Mouse (Mus musculus): ENCODE data around the gene Lypd6b.

Lypd6b gene

DNA sequence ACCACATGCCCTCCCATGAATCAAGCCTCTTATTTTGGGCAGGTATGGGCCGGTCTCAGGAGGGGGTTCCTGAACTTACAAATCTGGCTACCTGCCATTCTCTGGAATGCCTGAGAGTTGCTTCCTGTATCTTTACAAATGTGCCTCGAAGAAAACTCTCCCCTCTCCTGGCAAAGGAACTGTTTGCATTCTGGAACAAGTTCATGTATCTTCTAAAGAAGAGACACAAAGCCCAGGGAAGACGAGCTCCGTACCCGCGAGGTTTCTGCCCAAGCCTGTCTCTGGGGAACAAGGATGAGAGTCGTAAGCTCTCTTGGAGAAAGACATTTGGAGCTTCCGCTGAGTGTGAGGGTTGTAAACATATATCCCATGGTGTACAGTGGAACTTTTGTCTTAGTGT is 150.8 kb downstream of the Lypd6b start:
- DNase-seq (ENCODE audit: low spot score in 2 of 2), result no peak

- no peak for DNase-seq (ENCODE audit: low spot score in 2 of 2)
Measured at GRCm38 (mm10) chr2:49940372-49940771, 152.9 kb downstream of the Lypd6b start.

- no peak for DNase-seq (ENCODE audit: low spot score in 2 of 2)
Measured at GRCm38 (mm10) chr2:49942100-49942499, 154.6 kb downstream of the Lypd6b start.

DNA sequence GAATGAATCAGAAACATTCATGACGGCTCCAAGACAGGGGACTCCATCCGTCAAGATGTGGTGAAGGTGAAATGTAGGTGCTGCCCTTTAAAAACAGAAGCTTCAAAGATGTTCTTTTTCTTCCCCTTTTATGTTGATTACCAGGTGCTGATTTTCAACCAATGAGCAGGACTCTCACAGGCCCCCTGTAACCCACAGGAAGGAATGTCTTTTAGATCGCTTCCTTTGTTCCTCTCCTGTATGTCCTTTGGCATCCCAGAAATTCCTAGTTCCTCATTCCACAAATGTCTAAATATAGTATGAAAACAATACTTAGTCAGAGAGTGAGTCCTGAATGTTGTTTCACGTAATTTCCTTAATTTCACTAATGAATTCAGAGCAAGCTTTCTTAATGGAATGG is 164.2 kb downstream of the Lypd6b start:
- no peak for DNase-seq (ENCODE audit: low spot score in 2 of 2)

DNA sequence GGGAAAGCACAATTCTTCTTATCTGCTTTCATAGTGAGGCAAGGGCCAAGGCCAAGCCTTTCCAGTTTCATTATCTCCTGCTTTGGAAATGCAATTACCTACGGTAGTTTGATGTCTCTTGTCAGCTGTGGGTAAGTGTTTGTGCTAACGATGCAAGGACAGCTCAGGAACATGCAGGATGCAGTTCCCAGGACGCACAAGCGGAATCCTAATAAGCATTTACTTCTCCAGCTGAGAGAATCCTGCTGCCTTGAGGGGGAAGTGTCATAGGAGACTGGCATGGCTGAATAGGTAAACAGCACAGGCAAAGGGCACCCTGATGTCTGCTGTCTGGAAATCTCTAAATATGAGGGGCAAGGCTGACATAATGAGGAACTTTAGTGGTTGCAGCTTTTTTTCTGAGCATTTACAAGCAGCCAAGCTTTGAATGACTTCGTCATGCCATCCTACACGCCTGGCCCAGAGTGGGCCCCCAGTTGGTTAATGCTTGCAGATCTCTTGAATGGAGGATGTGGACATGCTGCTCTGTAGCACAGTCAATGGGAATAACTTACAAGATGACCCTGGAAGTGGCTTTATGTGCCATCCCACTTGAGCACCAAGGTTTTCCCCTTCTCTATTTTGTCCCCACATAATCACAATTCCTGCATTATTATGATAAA is 165.3 kb downstream of the Lypd6b start:
- no peak for DNase-seq (ENCODE audit: low spot score in 2 of 2)

DNA sequence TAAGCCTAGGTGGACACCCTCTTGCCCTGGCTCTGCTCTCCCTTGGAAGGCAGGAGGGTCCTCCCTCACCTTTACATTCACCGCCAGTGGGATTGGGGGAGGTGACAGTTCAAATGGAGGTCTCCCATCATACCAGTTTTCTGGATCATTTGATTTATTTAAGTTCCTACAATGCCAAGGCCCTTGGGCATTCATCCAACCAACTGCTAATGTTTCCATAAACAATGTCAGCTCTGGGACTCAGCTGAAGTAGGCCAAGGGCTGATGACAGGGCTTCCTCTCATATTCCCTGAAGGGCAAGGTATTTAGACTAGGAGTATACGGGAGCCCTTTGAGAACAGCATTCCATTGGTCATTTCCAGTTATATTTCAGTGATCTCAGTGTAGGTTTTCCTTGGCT is 170.0 kb downstream of the Lypd6b start:
- no peak for DNase-seq (ENCODE audit: low spot score in 2 of 2)

DNA sequence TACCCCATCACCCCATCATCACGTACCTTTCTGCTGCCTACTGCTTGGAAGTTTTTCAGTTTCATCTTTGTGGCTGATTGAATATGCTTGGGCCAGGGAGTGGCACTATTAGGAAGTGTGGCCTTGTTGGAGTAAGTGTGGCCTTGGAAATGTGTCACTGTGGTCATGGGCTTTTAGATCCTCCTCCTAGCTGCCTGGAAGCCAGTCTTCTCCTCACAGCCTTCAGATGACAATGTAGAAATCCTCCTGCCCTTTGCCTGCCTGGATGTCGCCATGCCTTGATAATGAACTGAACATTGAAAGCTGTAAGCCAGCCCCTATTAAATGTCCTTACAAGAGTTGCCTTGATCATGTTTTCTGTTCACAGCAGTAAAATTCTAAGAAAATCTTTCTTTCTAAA is 174.5 kb downstream of the Lypd6b start:
- DNase-seq (ENCODE audit: low spot score in 2 of 2), result no peak

DNA sequence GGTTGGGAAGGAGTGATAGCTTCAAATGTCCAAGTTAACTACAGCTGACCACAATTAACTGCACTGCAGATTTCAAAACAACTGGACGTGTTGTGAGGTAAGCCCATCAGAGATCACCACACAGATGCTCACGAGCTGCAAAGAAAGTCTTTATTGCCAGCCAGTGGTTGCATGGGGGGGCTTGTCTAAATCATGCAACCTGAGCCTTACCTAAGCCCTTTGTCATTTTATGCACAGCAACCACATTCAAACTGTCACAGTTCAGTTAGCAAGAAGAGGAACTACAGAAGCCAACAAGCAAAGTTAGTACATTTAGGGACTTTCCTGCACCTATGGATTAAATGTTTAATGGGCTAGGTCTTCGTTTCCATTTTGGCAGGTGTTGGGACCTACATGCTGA is 177.4 kb downstream of the Lypd6b start:
- DNase-seq (ENCODE audit: low spot score in 2 of 2), result no peak

DNA sequence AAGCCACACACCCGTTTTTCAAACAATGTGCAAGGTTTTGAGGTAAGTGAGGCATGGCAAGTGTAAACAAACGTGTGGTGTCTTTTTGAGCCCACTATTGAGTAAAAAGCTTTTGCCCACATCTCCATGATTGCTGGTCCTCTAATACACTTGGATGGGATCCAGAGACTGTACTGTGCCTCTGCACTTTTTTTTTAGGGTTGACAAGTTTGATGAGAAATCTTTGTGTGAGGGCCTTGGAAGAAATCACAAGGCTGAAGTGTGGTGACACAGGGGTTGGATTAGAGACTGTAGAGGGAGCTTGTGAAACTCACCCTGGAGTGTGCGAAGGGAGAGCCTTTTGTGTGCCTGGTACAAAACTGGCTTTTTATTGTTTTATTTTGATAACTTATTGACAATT is 180.3 kb downstream of the Lypd6b start:
- no peak for DNase-seq (ENCODE audit: low spot score in 2 of 2)

GRCm38 (mm10) chr2:49970990-49971389 is 183.5 kb downstream of the Lypd6b start:
- DNase-seq (ENCODE audit: low spot score in 2 of 2), result no peak

DNA sequence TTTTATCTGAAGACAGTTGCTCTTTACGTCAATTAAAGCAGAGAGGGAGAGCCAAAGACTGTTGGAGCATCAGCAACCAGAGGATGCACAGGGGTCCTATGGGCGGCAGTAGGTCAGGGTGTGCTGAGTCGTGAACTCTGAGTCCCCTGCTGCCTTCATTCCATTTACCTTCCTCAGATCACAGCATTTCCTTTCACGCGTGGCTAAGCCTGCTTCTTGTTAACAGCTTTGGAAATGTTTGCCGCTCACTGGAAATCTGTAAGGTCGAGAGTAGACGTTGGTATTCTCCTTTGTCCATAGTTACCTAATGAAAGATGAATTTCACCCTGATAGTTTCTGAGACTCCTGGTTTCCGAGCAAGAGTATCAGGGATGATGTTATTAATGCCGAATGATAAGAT is 191.1 kb downstream of the Lypd6b start:
- DNase-seq (ENCODE audit: low spot score in 2 of 2), result no peak

- no peak for DNase-seq (ENCODE audit: low spot score in 2 of 2)
Measured at GRCm38 (mm10) chr2:49979991-49980390, 192.5 kb downstream of the Lypd6b start.

- DNase-seq (ENCODE audit: low spot score in 2 of 2), result no peak
Measured at GRCm38 (mm10) chr2:49983021-49983420, 195.5 kb downstream of the Lypd6b start.

DNA sequence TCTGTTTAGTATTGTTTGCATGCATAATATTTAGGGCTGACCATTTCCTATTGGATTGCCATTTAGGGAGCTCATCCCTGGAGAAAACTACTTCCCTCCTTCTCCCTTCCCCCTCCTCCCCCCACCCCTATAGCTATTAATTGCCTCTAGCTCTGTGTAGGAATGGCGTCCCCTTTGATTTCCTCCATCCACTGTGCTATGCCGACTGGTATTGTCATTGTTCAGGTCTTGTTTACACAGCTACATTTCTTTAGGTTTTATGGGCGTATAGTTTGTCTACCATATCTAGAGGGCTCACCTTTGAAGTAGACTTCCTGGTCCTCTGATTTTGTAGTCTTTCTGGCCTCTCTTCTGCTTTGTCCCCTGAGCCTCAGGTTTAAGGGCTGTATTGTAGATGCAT is 197.3 kb downstream of the Lypd6b start:
- DNase-seq (ENCODE audit: low spot score in 2 of 2), result no peak

- no peak for DNase-seq (ENCODE audit: low spot score in 2 of 2)
Measured at GRCm38 (mm10) chr2:49995841-49996240, 208.4 kb downstream of the Lypd6b start.

- no peak for DNase-seq (ENCODE audit: low spot score in 2 of 2)
Measured at GRCm38 (mm10) chr2:49997216-49997615, 209.7 kb downstream of the Lypd6b start.
